Mouse (Mus musculus) c-Kit-positive CD71-positive TER-119-negative erythroid progenitor cells, embryonic 14.5 days (primary cell): Measurements from ENCODE around the gene Gm14401.
"Not testable (repeated sequence)": the region's sequence is repeated elsewhere in the genome, so short reads cannot be mapped to it uniquely, and the experiment has no call there.

ENCODE experiments used
- DNase-seq: peaks from one replicate; pipeline ENCODE4 v3.0.0-alpha.2; 2013; ENCODE audit warnings: low read depth

Gm14401 gene

GRCm38 (mm10) chr2:177073432-177074423 lies at the start of gene Gm14401:
Gene Gm14401, plus strand, starts transcription at chr2:177074320.
- DNase-seq = not testable (repeated sequence)

- not testable (repeated sequence) for DNase-seq
These were observed 1.3 kb upstream of the Gm14401 start for GRCm38 (mm10) chr2:177072807-177073206.

GRCm38 (mm10) chr2:177075015-177075414 lies 895 bp downstream of the Gm14401 start:
- DNase-seq = not testable (repeated sequence)

- DNase-seq = not testable (repeated sequence)
These were observed 5.7 kb downstream of the Gm14401 start for GRCm38 (mm10) chr2:177079866-177080265.

GRCm38 (mm10) chr2:177109086-177109485 lies 35.0 kb downstream of the Gm14401 start:
- not testable (repeated sequence) for DNase-seq

GRCm38 (mm10) chr2:177129097-177129496 lies 55.0 kb downstream of the Gm14401 start:
- DNase-seq = not testable (repeated sequence)
